Mouse (Mus musculus) erythroblast, embryonic 14.5 days (primary cell): ENCODE measurements around the gene Gm11983. TPM values are rescaled to one million over a fixed set of nuclear protein-coding genes. Genes with fewer than 3 reads are reported as not detected.
"Not testable (repeated sequence)": the region's sequence is repeated elsewhere in the genome, so short reads cannot be mapped to it uniquely, and the experiment has no call there.

Source experiments
- H3K27me3 ChIP-seq: 2 replicates; pipeline ENCODE4 v1.6.1; 2012; ENCODE audit warnings: inconsistent platforms; ENCODE audit not compliant: control insufficient read depth
- H3K36me3 ChIP-seq: 2 replicates; pipeline ENCODE4 v1.6.1; 2012; ENCODE audit warnings: mild to moderate bottlenecking, inconsistent platforms; ENCODE audit not compliant: control insufficient read depth
- H3K4me1 ChIP-seq: 2 replicates; pipeline ENCODE4 v1.6.1; 2012; ENCODE audit warnings: inconsistent platforms; ENCODE audit not compliant: control insufficient read depth
- H3K4me3 ChIP-seq: replicated peaks from 2 replicates; pipeline ENCODE3; 2012; ENCODE audit warnings: moderate library complexity, mild to moderate bottlenecking, inconsistent platforms
- H3K9me3 ChIP-seq: 2 replicates; pipeline ENCODE4 v1.6.1; 2012; ENCODE audit warnings: low read length, inconsistent platforms, mixed read lengths; ENCODE audit not compliant: control insufficient read depth
- GATA1 ChIP-seq: IDR thresholded peaks from 2 replicates; pipeline ENCODE4 v1.6.1; 2012; ENCODE audit warnings: low read length, inconsistent platforms, mixed read lengths
- TAL1 ChIP-seq: IDR thresholded peaks from 3 replicates; pipeline ENCODE4 v1.6.1; 2012; ENCODE audit warnings: low read length, inconsistent platforms, mixed read lengths
- polyA plus RNA-seq: library from polyadenylated mRNA; stranded (reverse); fragments of >175 nt; gene quantifications from 2 replicates; pipeline ENCODE4 v1.2.3, GENCODE M21; 2012

Gene Gm11983
- polyA plus RNA-seq, 1 experiment: not detected

DNA sequence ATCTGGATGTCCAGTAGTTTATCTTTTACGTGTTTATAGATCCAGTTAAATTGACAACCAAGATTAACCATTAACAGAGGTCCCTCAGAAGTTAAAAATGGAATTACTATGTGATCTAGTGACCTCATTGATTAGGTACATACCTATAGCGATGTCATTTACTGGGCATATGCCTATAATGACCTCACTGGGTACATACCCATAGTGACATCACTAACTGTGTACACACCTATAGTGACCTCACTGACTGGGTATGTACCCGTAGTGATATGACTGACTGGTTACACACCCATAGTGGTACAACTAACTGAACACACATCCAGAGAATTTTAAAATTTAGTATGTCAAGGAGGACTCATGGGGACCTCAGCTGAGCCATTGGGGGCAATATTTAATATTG lies 18.5 kb upstream of the Gm11983 start:
- Histone ChIP-seq H3K36me3 (no peaks in the 10 kb centered on the region), H3K4me1 (no peaks in the 10 kb centered on the region), H3K9me3 (no peaks in the 10 kb centered on the region; the same call in 1 of the 2 replicates), H3K27me3 (no peaks in the 10 kb centered on the region), H3K4me3 (no peak overlapping the region)
- no peak for TF ChIP-seq TAL1
- no peak for TF ChIP-seq GATA1

DNA sequence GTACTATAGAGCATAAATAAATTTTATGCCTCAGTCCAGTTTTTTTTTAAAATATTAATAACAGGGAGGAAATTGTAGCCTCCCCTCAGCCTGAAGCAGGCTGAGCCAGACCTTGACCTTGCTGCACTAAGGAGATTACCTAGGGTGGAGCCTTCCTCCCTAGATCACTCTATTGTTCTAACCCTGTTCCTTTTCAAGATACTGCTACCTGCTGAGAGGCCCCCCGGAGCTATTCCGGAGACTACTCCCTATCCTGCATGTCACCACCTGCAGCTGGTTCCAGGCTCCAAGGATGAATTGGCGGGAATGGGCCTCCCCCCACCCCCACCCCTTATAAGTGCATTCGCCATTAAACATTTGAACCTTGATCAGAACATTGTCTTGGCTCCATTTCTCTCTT lies 15.9 kb upstream of the Gm11983 start:
- H3K9me3 ChIP-seq, H3K36me3 ChIP-seq, H3K4me3 ChIP-seq, H3K4me1 ChIP-seq, H3K27me3 ChIP-seq: not testable (repeated sequence)

DNA sequence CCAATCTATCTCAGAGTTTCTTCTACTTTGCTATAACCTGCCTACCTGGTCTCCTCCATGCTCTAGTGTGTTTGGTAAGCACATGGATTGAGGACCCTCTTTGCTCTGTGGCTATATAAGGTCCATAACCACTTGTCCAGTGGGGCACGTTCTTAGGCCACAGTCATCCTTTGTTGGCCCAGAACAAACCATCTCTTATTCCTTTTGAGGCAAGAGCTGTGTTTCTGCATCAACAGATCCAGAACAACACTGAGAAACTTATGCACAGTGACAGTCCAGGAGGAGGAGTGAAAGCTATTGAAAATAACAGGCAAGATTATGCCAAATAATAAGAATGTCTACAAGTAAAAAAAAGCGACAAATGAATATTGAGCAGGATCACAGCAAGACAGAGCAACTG lies 6.4 kb upstream of the Gm11983 start:
- no peaks in the 10 kb centered on the region for H3K4me1 ChIP-seq
- H3K27me3 ChIP-seq: no peaks in the 10 kb centered on the region
- H3K4me3 ChIP-seq: no peak overlapping the region
- 0 out of 2 replicates have a peak, but pooled peaks cover 2% of the 10 kb centered on the region for H3K9me3 ChIP-seq
- TF ChIP-seq GATA1 (no peak), TAL1 (no peak)
- H3K36me3 ChIP-seq: no peaks in the 10 kb centered on the region

DNA sequence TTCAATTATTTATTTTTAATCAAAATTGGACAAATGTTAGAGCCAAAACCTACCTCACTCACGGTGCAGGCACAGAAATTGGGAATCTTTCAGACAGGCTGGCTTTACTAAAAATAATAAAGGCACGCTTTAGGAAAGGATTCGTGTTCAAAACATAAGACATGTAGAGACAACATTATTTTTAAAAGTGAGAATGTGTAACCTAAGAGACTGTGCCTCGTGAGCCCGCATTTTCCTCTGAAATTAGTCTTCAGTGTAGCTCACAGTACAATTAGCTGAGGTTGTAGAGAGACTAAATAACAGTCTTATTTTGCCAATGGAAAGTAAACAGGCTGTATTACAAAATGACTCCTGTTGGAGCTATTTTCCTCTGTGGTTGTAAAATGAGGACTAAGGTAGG lies 4.7 kb upstream of the Gm11983 start:
- Histone ChIP-seq H3K4me3 (no peak overlapping the region), H3K4me1 (no peaks in the 10 kb centered on the region), H3K9me3 (0 out of 2 replicates have a peak, but pooled peaks cover 2% of the 10 kb centered on the region), H3K36me3 (no peaks in the 10 kb centered on the region), H3K27me3 (no peaks in the 10 kb centered on the region)
- TF ChIP-seq TAL1 (no peak), GATA1 (no peak)

DNA sequence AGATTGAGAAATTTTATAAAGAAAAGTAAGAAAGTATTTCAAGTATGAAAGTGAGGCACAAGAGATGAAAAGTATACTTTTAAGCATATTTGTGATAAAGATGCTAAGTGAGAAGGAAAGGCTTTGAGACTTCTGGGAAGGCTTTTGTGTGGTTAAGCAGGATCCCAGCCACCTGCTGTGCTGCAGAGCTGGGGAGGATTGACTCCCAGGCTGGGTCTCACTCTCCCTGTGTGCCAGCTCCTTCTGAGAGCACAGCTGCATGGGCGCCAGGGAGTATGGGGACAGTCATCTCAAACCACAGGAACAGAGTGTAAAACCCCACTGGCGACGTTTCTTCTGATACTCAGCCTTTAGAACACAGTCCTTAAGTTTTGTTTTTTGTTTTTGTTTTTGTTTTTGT lies 3.3 kb upstream of the Gm11983 start:
- no peak for TF ChIP-seq GATA1
- TF ChIP-seq TAL1: no peak
- Histone ChIP-seq H3K4me1 (no peaks in the 10 kb centered on the region), H3K4me3 (no peak overlapping the region), H3K27me3 (no peaks in the 10 kb centered on the region), H3K9me3 (no peaks in the 10 kb centered on the region), H3K36me3 (no peaks in the 10 kb centered on the region)

DNA sequence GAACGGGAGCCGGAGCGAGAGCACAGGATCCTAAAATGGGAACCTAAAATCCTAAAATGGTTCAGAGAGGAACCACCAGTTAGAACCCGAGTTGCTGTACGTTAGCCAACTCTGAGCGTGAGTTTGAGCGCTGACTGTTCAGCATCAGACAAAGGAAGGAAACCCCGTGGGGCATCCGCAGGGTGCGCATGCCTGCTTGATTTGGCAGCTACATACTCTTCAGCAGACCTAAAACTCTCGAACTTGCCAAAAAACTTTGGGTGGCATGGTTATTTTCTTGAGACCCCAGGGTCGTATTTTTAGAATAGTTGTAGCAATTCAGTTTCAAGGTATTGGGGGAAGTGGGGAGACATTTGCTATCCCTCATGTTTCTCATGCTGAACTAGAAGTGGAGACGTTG lies 2.8 kb downstream of the Gm11983 start:
- Histone ChIP-seq H3K36me3 (no peaks in the 10 kb centered on the region), H3K9me3 (peaks cover 5% of the 10 kb centered on the region), H3K4me1 (no peaks in the 10 kb centered on the region), H3K4me3 (no peak overlapping the region), H3K27me3 (no peaks in the 10 kb centered on the region)
- TF ChIP-seq GATA1 (no peak), TAL1 (no peak)

DNA sequence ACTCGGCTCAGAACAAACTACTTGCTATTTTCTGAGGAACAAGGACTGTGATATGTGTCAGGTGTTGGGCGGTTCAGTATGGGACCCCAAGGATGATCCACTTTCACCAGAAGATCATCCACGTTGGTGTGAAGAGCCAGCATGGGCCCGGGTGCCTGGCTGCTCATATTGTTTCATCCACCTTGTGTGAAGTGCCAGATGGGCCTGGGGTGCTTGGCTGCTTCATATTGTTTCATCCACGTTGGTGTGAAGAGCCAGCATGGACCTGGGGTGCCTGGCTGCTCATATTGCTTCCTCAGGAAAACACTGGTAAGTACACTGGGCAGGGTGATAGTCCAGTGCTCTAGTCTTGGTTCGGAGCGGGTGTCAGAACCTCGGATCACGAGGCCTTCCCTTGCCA lies 3.7 kb downstream of the Gm11983 start:
- peaks cover 5% of the 10 kb centered on the region for H3K9me3 ChIP-seq
- no peak for TF ChIP-seq GATA1
- no peak for TF ChIP-seq TAL1
- no peaks in the 10 kb centered on the region for H3K4me1 ChIP-seq
- H3K36me3 ChIP-seq: no peaks in the 10 kb centered on the region
- H3K4me3 ChIP-seq: no peak overlapping the region
- no peaks in the 10 kb centered on the region for H3K27me3 ChIP-seq

DNA sequence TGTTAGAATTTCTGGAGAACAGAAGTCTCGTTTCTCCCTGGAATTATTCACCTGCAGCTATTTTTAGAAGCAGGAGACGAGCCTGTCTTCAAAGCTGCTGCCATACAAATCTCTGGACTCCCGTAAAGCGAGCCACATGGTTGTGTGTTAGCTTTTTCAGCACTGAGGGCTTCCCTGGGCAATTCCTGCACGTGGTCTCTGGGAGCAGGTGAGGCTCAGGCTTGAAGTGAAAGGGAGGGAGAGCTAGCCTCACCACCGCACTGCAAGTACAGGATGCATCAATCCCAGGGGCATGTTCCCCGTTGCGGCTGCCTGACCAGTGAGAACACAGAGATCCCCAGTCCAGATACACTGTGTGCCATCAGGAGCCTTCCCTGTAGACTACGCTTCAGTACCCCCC lies 5.5 kb downstream of the Gm11983 start:
- peaks cover 5% of the 10 kb centered on the region for H3K9me3 ChIP-seq
- no peak overlapping the region for H3K4me3 ChIP-seq
- H3K4me1 ChIP-seq: no peaks in the 10 kb centered on the region
- no peak for TF ChIP-seq TAL1
- TF ChIP-seq GATA1: no peak
- H3K36me3 ChIP-seq: no peaks in the 10 kb centered on the region
- H3K27me3 ChIP-seq: no peaks in the 10 kb centered on the region

DNA sequence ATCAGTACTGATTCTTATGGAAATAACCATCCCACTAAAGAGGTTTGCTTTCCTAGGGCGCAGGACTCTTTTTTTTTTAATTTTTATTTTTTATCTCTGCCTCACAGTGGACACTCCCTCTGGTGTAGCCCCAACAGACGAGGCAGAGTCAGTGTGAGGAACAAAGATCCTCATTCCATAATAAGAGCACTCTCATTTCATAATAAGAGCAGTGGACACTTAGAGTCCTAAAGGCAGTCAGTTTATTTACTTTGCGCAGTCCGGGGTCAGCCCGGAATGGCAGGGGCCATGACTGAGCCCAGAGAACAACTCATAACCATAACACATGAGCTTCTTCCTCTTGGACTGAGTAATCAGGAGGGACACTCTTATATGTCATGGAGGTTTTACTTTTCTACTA lies 9.3 kb downstream of the Gm11983 start:
- no peaks in the 10 kb centered on the region for H3K4me1 ChIP-seq
- TF ChIP-seq TAL1 (no peak), GATA1 (no peak)
- H3K27me3 ChIP-seq: no peaks in the 10 kb centered on the region
- H3K36me3 ChIP-seq: no peaks in the 10 kb centered on the region
- H3K4me3 ChIP-seq: no peak overlapping the region
- peaks cover 8% of the 10 kb centered on the region; the same call in 1 of the 2 replicates for H3K9me3 ChIP-seq

DNA sequence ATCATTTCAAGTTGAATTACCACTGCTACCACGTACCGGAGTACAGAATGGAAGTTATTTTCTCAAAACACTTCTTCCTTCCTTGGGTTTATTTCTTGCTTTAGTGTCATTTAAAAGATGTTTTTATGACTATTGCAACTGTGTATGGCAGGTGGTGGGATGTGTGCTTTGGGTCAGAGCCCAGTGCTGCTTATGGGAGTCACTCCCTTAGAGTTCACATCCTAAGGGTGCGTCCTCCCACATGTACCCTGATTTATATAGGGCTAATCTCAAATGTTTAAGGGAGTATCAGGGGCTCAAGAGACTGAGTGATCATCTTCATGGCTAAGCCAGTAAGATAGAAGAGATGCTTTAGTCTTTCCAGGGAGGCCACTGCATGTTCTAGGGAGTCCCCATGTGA lies 11.3 kb downstream of the Gm11983 start:
- Histone ChIP-seq H3K36me3 (no peaks in the 10 kb centered on the region), H3K27me3 (no peaks in the 10 kb centered on the region), H3K4me1 (no peaks in the 10 kb centered on the region), H3K9me3 (peaks cover 7% of the 10 kb centered on the region; the same call in 1 of the 2 replicates), H3K4me3 (no peak overlapping the region)
- TF ChIP-seq GATA1 (no peak), TAL1 (no peak)
